Mouse (Mus musculus): ENCODE measurements around the gene Lpp.

Lpp gene

DNA sequence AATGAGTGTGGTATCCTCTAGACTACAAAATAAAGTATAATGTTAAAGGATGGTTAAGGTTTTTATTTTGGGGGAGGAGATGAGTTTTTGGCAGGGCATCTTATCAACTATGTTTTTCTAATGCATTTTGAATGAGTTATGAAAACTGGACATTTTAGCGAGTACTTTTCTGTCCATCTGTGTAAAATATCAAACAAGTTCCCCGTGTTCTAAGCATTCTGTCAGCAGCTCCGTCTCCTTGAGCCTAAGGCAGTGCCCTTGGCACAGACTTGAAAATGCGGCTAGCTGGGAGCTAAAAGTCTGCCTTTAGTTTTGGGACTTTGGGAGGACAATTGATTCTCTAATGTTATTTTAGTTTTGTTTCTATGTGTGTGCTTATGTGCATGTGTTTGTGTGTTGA is 165.2 kb downstream of the Lpp start:
- DNase-seq (ENCODE audit: low spot score in 2 of 2), result no peak

DNA sequence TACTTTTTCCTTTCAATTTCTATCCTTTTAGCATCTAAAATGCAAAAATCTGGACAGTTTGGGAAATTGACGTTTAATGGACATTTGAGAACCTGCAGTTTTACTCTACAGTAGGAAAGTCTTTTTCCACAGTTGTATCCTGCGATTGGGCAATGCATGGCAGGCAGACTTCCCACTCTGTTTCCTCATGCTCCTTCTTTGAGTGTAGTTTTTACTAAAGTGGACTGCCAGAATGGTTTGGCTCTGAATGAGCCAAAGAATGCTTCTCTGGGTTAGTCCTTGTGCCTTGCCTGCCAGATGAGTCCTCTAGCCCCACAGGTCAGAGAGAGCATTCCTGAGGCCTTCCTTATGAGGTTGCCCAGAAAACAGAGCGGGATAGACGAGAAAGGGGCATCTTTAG is 166.5 kb downstream of the Lpp start:
- DNase-seq (ENCODE audit: low spot score in 2 of 2), result no peak

DNA sequence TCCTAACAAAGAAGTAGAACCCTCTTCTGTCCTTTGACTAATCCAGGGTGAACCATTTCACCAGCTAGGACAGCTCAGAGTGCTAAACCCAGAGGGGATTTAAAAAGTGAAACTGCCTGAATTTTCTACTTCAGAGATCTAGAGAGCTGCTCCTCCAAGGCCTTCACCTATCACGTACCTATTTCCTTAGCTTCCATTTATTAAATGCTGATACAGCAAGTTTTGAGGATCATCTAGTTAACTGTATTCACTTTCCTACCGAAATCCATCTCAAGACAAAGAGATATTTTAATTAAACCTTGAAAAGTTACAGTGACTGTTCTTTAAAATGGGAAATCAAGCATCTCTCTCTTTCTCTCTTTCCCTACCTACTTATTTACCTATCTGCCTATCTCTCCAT is 167.7 kb downstream of the Lpp start:
- DNase-seq (ENCODE audit: low spot score in 2 of 2), result no peak

DNA sequence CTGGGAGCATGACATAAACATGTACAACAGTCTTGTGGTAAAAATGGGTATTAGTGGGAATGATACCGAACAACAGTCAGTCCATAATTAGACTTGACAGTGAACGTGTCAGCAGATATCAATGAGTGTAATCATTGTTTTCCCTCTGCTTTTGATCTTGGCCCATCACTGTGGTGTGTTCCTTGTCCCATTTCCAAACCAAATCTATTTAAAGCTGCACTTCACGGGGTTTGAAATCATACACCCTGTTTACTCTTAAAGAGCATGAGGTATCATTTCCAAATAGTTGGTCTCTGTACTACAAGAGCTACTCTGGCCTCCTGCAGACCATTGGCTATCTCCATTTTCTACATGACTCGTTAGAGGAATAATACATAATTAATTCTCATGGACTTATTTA is 168.3 kb downstream of the Lpp start:
- DNase-seq (ENCODE audit: low spot score in 2 of 2), result no peak

DNA sequence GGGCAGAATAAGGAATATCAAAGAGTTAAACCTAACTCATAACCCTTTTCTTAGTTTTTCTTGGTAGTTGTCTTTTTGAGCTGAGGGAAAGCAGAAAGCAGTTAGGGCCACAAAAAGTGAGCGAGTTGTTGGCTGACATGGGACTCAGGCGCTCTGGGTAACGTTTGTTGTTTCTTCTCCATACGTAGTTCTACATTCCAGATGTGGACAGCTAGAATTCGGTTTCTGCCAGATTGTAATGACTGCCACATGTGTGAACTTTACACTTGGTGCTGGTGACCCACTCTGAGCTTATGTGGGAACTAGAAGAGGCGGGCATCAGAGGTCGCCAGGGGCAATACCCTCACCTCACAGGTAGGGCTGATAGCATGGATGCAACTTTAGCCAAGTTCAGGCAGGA is 172.0 kb downstream of the Lpp start:
- no peak for DNase-seq (ENCODE audit: low spot score in 2 of 2)

DNA sequence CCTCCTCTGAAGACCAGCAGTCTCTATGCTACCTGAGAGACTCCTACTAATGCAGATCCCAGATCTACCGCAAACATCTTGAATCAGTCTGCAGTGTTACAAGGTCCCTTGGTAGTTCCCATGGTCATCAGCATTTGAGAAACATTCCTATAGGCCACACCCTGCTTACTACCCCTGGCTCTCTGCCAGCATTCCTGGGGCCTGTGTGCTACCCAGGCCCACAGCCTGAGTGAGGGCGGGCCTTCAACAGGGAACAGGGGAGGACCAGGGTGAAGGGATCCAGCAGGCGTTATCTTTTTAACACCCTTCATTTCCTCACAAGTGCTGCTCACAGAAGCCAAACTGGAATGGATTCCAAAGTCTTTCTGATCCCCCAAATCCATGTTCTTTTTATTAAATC is 173.0 kb downstream of the Lpp start:
- peak in 1 of 2 experiments; percentile 44 for DNase-seq (ENCODE audit: low spot score in 2 of 2)

DNA sequence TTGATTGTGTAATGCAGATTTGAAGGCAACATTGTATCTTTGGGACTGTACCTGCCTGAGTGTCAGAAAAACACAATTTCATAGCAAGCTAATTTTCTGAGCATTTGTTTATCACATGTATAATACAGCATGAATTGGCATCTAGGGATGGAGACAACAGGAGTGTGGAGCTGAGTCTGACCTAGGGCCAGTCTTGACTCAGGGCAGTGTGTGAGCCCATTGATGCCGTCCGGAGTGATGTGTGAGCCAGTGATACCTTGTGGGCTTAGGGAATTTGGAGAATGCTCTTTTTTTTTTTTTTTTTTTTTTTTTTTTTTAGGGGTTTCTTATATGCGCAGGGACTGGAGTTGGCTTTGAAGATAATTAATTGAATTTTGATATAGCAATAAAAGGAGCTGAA is 174.3 kb downstream of the Lpp start:
- no peak for DNase-seq (ENCODE audit: low spot score in 2 of 2)

DNA sequence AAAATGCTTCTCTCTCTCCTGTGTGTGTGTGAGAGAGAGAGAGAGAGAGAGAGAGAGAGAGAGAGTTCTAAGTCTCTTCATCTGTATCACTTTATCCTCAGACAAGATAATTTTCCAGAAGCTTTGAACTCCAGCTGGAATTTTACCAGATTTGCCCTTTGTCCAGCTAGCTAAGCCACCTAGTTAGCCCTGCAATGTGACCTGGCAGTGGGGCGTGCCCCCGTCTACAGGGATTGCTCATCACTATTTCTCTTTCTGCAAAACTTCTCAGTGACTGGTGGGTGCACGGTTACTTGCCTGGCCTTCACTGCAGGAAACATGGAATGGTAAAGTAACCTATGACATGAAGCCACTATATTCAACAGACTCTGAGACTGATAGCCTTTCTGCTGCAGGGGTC is 174.8 kb downstream of the Lpp start:
- DNase-seq (ENCODE audit: low spot score in 2 of 2), result no peak

DNA sequence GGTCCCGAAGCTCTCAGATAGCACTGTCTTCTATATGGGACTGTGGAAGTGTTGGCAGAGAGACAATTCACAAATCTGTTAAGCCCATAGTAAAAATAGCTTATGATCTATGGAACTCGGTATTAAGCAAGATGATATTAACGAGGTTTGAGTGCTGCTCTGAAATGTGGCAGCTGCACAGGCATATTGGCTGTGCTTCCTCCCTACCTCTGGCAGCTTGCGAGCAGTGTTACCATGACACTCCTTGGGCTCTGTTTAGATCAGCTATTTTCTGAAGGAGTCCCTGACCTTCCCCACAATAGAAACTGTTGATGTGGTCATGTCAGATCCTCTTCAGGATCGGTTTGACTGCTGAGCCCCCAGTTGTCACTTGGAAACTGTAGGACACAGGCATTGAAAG is 176.4 kb downstream of the Lpp start:
- DNase-seq (ENCODE audit: low spot score in 2 of 2), result no peak

DNA sequence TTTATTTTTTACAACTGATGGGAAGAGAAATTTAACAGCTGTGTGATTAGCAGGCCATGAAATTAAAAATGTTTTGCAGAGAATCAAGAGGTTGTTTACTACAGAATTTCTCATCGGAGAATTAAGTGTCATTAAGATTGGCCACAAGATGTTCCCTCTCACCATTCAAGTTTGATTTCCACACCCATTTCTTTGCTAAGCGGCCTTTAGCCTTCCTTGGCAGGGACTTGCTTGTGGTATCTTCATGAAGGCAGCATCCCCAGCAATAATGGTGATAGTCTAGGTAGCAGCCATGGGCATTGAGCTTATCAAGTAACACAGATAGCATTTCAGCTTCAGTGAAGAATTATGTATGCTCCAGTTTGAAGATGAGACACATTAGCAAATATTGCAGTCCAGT is 183.7 kb downstream of the Lpp start:
- DNase-seq (ENCODE audit: low spot score in 2 of 2), result no peak

DNA sequence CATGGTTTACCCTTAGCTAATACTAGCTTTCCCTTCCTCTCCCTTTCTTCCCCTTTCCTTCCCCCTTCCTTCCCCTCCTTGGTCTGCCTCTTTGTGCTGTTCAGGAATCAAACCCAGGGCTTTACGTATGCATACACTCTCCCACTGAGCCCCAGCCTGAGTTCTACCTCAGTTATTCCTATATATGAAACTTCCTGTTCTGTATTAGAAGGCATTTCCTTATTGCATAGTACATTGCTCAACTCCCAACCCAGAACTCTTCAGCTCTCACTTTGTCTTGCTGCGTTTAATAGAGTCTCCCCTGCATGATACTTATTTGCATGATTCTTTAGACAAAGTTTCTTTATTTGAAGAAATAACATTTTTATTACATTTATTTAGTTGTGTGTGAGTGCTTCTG is 184.5 kb downstream of the Lpp start:
- no peak for DNase-seq (ENCODE audit: low spot score in 2 of 2)

- DNase-seq (ENCODE audit: low spot score in 2 of 2), result no peak
Measured at GRCm38 (mm10) chr16:24582847-24583246, 189.5 kb downstream of the Lpp start.

DNA sequence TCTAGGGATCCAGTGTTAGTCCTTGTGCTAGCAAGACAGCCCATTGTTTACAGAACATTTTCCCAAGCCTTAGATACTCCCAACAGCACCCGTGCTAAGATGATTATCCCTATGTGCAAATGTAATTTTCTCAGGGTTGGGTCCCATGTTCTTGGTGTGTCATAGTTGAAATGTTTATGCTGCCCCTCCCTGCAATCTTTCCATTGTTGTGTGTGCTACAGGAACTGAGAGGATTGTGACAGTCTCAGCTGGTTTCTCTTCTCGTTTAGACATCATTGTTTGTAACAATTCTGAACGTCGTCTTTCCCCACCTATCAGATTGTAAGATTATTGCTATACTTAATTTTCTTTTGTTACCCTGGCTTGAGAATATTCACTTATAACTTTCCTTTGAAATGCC is 200.2 kb downstream of the Lpp start:
- DNase-seq (ENCODE audit: low spot score in 2 of 2), result no peak

DNA sequence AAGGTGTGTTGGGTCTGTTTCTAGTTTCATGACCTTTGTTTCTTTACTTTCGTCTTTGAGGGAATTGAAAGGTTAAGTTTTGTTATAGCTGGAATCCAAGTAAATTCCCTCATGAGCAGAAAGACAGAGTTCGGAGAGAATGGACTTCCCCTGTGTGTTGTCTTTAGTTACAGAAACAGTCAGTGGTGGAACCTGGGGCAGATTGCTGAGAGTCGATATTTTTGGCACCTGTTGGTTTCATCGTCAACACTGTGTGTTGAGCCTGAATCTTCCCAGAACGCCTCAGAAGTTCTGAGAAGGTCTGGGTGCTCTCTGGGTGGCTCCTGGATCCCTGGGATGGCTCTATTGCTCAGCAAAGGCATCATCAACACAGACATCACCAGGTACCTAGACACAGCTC is 201.2 kb downstream of the Lpp start:
- no peak for DNase-seq (ENCODE audit: low spot score in 2 of 2)

- DNase-seq (ENCODE audit: low spot score in 2 of 2), result no peak
Measured at GRCm38 (mm10) chr16:24595493-24595892, 202.2 kb downstream of the Lpp start.

- no peak for DNase-seq (ENCODE audit: low spot score in 2 of 2)
Measured at GRCm38 (mm10) chr16:24598567-24598966, 205.3 kb downstream of the Lpp start.

DNA sequence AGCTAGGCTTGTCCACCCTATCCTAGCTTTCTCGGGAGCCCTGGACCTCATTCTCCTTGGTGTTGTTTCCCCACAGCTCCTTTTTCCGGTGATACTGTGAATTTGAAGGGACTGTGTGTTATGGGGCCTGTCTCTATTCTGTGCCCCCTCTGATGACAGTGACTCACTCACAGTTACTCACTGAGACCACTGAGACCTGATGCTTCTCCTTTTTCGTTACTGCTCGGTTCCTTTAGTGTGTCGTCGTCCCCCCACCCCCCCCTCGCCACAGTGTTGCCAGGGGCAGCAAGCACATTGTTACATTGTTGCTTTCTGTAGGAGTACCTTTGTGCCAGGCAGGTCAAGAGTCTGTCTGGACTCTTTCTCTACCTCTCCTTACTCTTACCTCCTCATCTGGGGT is 206.5 kb downstream of the Lpp start:
- DNase-seq (ENCODE audit: low spot score in 2 of 2), result no peak

- no peak for DNase-seq (ENCODE audit: low spot score in 2 of 2)
Measured at GRCm38 (mm10) chr16:24600260-24600948, 207.1 kb downstream of the Lpp start.

- DNase-seq (ENCODE audit: low spot score in 2 of 2), result no peak
Measured at GRCm38 (mm10) chr16:24603342-24603741, 210.0 kb downstream of the Lpp start.

GRCm38 (mm10) chr16:24607896-24608457 is 214.7 kb downstream of the Lpp start:
- DNase-seq (ENCODE audit: low spot score in 2 of 2), result no peak

DNA sequence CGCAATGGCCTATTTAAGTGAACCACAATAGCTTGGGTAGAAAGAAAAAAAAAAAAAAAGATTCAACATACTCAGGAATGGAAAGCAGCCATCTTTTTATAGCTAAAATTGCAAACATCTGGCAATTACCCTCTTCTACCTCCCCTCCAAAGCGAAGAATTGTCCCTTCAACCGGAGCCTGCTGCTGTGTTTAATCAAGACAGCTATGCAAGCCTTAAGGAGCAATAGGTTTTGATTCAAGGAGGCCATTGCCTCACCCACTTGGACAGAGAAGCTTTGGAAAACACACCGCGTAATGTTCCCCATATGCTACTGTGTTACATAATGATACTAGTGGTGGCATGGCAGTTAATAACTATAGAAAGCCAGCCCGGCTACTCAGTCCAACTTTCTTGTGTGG is 226.2 kb downstream of the Lpp start:
- no peak for DNase-seq (ENCODE audit: low spot score in 2 of 2)

DNA sequence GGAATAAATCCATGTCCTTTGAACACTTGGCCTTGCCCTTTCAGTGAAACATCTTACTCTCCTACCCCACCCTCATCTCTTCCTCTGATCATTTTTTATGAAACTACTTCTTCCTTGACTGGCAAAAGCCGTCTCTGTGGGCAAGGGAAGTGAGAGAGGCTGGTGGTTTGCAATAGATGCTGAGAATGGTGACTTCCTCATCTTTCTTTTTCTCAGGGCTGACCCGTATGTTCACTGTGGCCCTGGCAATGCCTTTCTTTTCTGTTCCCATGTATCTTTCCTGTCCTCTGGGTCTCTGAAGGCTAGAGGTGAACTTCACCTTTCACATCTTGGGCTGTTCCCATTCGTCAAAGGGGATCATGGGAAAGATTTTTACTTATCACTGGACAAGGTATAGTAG is 226.7 kb downstream of the Lpp start:
- DNase-seq (ENCODE audit: low spot score in 2 of 2), result no peak

DNA sequence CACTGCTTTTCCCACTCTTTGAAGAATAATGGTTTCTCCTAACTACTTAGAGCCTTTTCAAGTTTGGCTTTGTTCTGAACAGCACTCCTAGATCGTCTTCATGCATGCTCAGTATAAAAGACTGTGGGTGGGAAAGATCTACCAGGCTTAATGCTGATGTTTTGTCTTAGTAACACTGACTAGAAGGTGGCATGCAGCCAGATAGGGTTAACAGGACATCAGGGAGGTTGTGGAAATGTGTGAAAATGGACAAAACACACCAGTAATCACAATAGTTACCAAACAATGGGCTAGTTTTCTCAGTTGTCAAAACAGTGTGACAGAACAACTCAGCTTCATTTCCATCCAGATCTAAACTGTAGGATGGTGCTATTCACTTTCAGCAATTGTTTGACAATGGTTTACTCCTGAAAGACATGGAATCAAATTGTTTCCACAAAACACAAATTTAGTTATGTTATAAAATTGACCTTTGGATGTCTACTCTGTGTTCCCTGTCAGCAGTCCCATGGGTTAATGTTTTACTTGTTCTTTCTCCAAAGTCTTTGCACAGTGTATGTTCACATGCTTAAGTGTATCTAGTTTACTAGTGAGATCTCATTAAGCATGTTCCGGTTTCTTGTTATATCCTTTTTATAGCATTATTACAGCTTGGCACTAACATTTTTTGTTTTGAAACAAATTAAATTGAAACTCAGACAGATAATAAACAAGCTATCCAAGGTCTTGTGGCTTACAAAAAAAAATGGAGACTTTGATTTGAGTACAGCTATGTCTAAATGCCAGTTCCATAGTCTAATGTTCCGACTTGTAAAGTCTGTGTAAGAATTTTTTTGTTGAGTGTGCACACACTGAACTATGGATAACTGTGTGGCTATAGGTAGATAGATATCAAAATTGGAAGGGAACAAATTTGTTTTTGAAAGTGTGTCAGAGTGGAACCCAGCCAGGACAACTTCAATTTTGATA is 229.2 kb downstream of the Lpp start:
- no peak for DNase-seq (ENCODE audit: low spot score in 2 of 2)

Measured in urinary bladder, postnatal 4 days (tissue).